In the genomic region with DNA sequence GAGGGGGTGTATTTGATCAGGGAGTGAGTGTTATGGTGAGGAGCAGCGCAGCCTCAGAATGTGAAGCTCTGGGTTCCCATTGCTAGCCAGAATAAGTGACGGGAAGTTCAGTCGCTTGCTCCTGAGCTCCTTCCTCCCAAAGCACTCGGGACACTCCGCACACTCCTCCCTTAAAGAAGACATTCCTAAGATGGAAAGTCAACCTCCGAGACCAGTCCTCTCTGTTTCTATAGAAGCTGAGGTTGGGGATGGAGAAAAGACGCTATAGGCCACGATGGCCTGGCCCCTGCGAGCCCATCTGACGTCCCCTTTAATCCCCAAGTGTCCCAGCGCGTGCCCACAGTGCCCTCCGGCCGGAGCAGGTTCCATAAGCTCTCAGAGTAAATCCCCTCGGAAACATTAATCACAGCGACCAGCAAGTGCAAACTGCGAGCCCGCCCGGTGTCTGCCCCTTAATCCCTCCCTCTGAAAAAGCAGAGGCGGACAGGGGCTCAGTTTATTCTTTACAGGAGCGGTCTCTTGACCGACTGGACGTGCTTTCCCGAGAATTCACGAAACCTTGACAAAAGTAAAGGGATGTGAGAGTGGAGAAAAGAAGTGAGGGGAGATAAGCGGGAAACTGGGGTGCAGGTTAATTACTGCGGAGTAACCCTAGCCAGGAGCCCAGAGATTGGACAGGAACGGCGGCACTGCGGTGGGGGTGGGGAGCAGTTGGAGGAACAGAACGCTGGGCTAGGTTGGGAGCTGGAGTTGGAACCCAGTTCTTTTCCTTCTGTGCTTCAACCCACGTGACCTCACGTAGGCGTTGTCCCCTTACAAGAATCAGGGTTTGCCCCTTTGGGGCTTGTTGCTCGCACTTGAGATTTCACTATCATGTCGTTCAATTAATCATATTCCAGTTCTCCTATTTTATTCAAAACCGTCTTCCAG, we compare ENCODE assay signal across 8 mouse cellular contexts. TPM values are rescaled to one million over a fixed set of nuclear protein-coding genes. Genes with fewer than 3 reads are reported as not detected.
DNase-seq lines count a peak whose midpoint lies in the region; ATAC-seq lines count a peak whose summit lies in the region.
"Had no signal": no experiment of that assay in that cellular context is flagged by ENCODE, and none has a peak within 500 bp of the region (broad histone marks: within the 10 kb centered on the region; RNA-seq: fewer than 3 reads in every experiment).

No protein-coding gene starts in this region.

- H3K4me3 ChIP-seq in lung, embryonic 15.5 days, result peak overlapping the region; percentile 49
- peak overlapping the region; percentile 49 for H3K4me3 ChIP-seq in embryonic facial prominence, embryonic 12.5 days
- peak overlapping the region; percentile 46 for H3K4me3 ChIP-seq in hindbrain, embryonic 14.5 days (replicated peaks; ENCODE audit: low read length)

- no peak for ATAC-seq in lung, embryonic 15.5 days (ENCODE audit: borderline replicate concordance, extremely low read depth, low FRiP score, low TSS enrichment)
- ATAC-seq in embryonic facial prominence, embryonic 12.5 days (ENCODE audit: insufficient number of reproducible peaks, insufficient read depth, low FRiP score, low TSS enrichment), result no peak
- ATAC-seq in hindbrain, embryonic 14.5 days (ENCODE audit: low FRiP score), result no peak
- no peak for ATAC-seq in activated CD4-positive, CD25-positive, alpha-beta regulatory T cell, adult 4 months

- no peak overlapping the region for H3K27ac ChIP-seq in lung, embryonic 15.5 days
- H3K27ac ChIP-seq in embryonic facial prominence, embryonic 12.5 days, result no peak overlapping the region
- no peak overlapping the region for H3K27ac ChIP-seq in hindbrain, embryonic 14.5 days
- H3K27ac ChIP-seq: macrophage had no signal

- H3K9me3 ChIP-seq in lung, embryonic 15.5 days, result no peaks in the 10 kb centered on the region
- H3K9me3 ChIP-seq in embryonic facial prominence, embryonic 12.5 days, result no peaks in the 10 kb centered on the region
- no peaks in the 10 kb centered on the region for H3K9me3 ChIP-seq in hindbrain, embryonic 14.5 days (ENCODE audit: control insufficient read depth, low read length)

- H3K9ac ChIP-seq in lung, embryonic 15.5 days, result no peak overlapping the region; the same call in 1 of the 2 replicates
- H3K9ac ChIP-seq in embryonic facial prominence, embryonic 12.5 days, result no peak overlapping the region
- H3K9ac ChIP-seq in hindbrain, embryonic 14.5 days, result 0 out of 2 replicates have a peak overlapping the region, but pooled peaks have one; percentile 34

- H3K4me1 ChIP-seq in lung, embryonic 15.5 days, result peaks cover 27% of the 10 kb centered on the region
- H3K4me1 ChIP-seq in embryonic facial prominence, embryonic 12.5 days, result peaks cover 11% of the 10 kb centered on the region; the same call in 1 of the 2 replicates
- peaks cover 25% of the 10 kb centered on the region for H3K4me1 ChIP-seq in hindbrain, embryonic 14.5 days (replicated peaks; ENCODE audit: control insufficient read depth, insufficient read depth, low read length)

- H3K36me3 ChIP-seq in lung, embryonic 15.5 days, result no peaks in the 10 kb centered on the region
- no peaks in the 10 kb centered on the region for H3K36me3 ChIP-seq in embryonic facial prominence, embryonic 12.5 days
- no peaks in the 10 kb centered on the region for H3K36me3 ChIP-seq in hindbrain, embryonic 14.5 days (replicated peaks; ENCODE audit: control insufficient read depth, insufficient read depth)

- no peak for DNase-seq in lung, postnatal 10 days
- DNase-seq in hindbrain, embryonic 14.5 days (ENCODE audit: low spot score), result no peak
- DNase-seq in neural tube, embryonic 10.5 days (ENCODE audit: extremely low spot score, low spot score), result peak; percentile 57
- no peak for DNase-seq in left cerebral cortex, adult 9 months (ENCODE audit: low spot score in 2 of 2)

- H3K4me2 ChIP-seq in lung, embryonic 15.5 days, result peak overlapping the region; percentile 84
- peak overlapping the region; percentile 79 for H3K4me2 ChIP-seq in embryonic facial prominence, embryonic 12.5 days (replicated peaks)
- peak overlapping the region; percentile 72 for H3K4me2 ChIP-seq in hindbrain, embryonic 14.5 days (replicated peaks)

- H3K27me3 ChIP-seq in lung, embryonic 15.5 days, result peaks cover 84% of the 10 kb centered on the region
- H3K27me3 ChIP-seq in embryonic facial prominence, embryonic 12.5 days, result peaks cover 89% of the 10 kb centered on the region
- peaks cover 67% of the 10 kb centered on the region for H3K27me3 ChIP-seq in hindbrain, embryonic 14.5 days (ENCODE audit: control insufficient read depth, insufficient read depth, low read length)

- WGBS in lung, embryonic 15.5 days, result under 1% methylated on average over 37 of the region's 37 CpGs
- WGBS in embryonic facial prominence, embryonic 12.5 days, result under 1% methylated on average over 37 of the region's 37 CpGs
- WGBS in hindbrain, embryonic 14.5 days, result under 1% methylated on average over 37 of the region's 37 CpGs

RNA-seq across cellular contexts. Expression of a gene that starts 1.6 kb away (rescaled TPM):
- 0.44 and 0.95 TPM in 2 replicates for polyA plus RNA-seq in lung, embryonic 15.5 days (2015; fragmentation: Nextera tagmentation; extraction: Ambion mirVana)
- 0.29 and 0.31 TPM in 2 replicates for polyA plus RNA-seq in embryonic facial prominence, embryonic 12.5 days (2016; fragmentation: Nextera tagmentation; extraction: Ambion mirVana)
- 4.9 and 5.3 TPM in 2 replicates for polyA plus RNA-seq in hindbrain, embryonic 14.5 days (2014; fragmentation: Nextera tagmentation; extraction: Ambion mirVana)
- not detected for polyA plus RNA-seq in activated CD4-positive, CD25-positive, alpha-beta regulatory T cell, adult 4 months (2017; shearing (Covaris generic))
- polyA plus RNA-seq: macrophage had no signal
